Mouse (Mus musculus) neural tube, embryonic 14.5 days (tissue): ENCODE measurements at regions not wholly inside any gene's neighbourhood (a gene's known extent, or its start where the extent isn't known, plus 50 kb on each side); places are given as distances from the start of the nearest gene placed in this dataset.

Source experiments
- ATAC-seq: fragments of 200-750 bp; cut with Nextera tagmentation; 2 replicates; pipeline ENCODE4 v1.8.0; 2017; ENCODE audit warnings: low read depth, mild to moderate bottlenecking, moderate TSS enrichment, moderate library complexity
- H3K27ac ChIP-seq: fragments of 300-500 bp; sonication (generic); 2 replicates; pipeline ENCODE4 v1.5.1; 2014; ENCODE audit warnings: low read depth, mild to moderate bottlenecking, control low read depth, low read length, moderate library complexity, mixed read lengths
- H3K27me3 ChIP-seq: fragments of 300-500 bp; sonication (generic); 2 replicates; pipeline ENCODE4 v1.6.1; 2014; ENCODE audit warnings: low read length; ENCODE audit not compliant: control insufficient read depth, insufficient read depth
- H3K36me3 ChIP-seq: fragments of 300-500 bp; sonication (generic); 2 replicates; pipeline ENCODE4 v1.6.1; 2014; ENCODE audit warnings: low read length, mixed read lengths; ENCODE audit not compliant: control insufficient read depth, insufficient read depth
- H3K4me1 ChIP-seq: fragments of 300-500 bp; sonication (generic); 2 replicates; pipeline ENCODE4 v1.6.1; 2014; ENCODE audit warnings: low read length; ENCODE audit not compliant: control insufficient read depth, insufficient read depth
- H3K4me2 ChIP-seq: fragments of 300-500 bp; sonication (generic); 2 replicates; pipeline ENCODE4 v1.6.1; 2014; ENCODE audit warnings: mild to moderate bottlenecking, low read depth, low read length, control low read depth
- H3K4me3 ChIP-seq: fragments of 300-500 bp; sonication (generic); 2 replicates; pipeline ENCODE4 v1.5.1; 2014; ENCODE audit warnings: low read depth, low read length, control low read depth, mixed read lengths
- H3K9ac ChIP-seq: fragments of 300-500 bp; sonication (generic); replicated peaks from 2 replicates; pipeline ENCODE4 v1.6.1; 2014; ENCODE audit warnings: low read depth, mild to moderate bottlenecking, control low read depth, low read length, mixed read lengths
- H3K9me3 ChIP-seq: fragments of 300-500 bp; sonication (generic); 2 replicates; pipeline ENCODE4 v1.6.1; 2016; ENCODE audit warnings: low read length; ENCODE audit not compliant: control insufficient read depth
- WGBS: fragments of 180-500 bp; shearing (Covaris S2); extraction: QIAGEN DNeasy Blood & Tissue Kit; methylation state at CpG from one replicate; pipeline ENCODE4 v1.1.7; 2014; 5-methylcytosine and 5-hydroxymethylcytosine counted together

GRCm38 (mm10) chr1:168026481-168026880 is 337.4 kb downstream of the Lmx1a start:
- no peak overlapping the region for H3K4me2 ChIP-seq
- H3K9ac ChIP-seq = no peak overlapping the region
- no peak overlapping the region for H3K4me3 ChIP-seq
- 86% methylated on average over 3 of the region's 3 CpGs for WGBS
- H3K27me3 ChIP-seq = no peaks in the 10 kb centered on the region
- no peaks in the 10 kb centered on the region for H3K9me3 ChIP-seq
- no peaks in the 10 kb centered on the region for H3K4me1 ChIP-seq
- H3K27ac ChIP-seq = no peak overlapping the region
- no peak for ATAC-seq
- no peaks in the 10 kb centered on the region for H3K36me3 ChIP-seq

GRCm38 (mm10) chr1:168044765-168045164 is 355.7 kb downstream of the Lmx1a start:
- Histone ChIP-seq H3K4me3 (no peak overlapping the region), H3K4me2 (peak overlapping the region; percentile 38)
- peak; percentile 45; the same call in 1 of the 2 replicates for ATAC-seq

GRCm38 (mm10) chr1:168046347-168046746 is 357.3 kb downstream of the Lmx1a start:
- no peak overlapping the region for H3K9ac ChIP-seq
- peaks cover 23% of the 10 kb centered on the region for H3K4me1 ChIP-seq
- H3K27ac ChIP-seq = peak overlapping the region; percentile 48; the same call in 1 of the 2 replicates
- H3K27me3 ChIP-seq = no peaks in the 10 kb centered on the region
- H3K9me3 ChIP-seq = no peaks in the 10 kb centered on the region
- ATAC-seq = peak; percentile 85
- H3K4me2 ChIP-seq = no peak overlapping the region
- WGBS = 33% methylated on average over 7 of the region's 7 CpGs
- H3K4me3 ChIP-seq = no peak overlapping the region
- H3K36me3 ChIP-seq = no peaks in the 10 kb centered on the region

More at GRCm38 (mm10) chr1:168044765-168045164, 355.7 kb downstream of the Lmx1a start:
- Histone ChIP-seq H3K27ac (peak overlapping the region; percentile 66), H3K9ac (no peak overlapping the region), H3K4me1 (peaks cover 23% of the 10 kb centered on the region), H3K9me3 (no peaks in the 10 kb centered on the region), H3K27me3 (no peaks in the 10 kb centered on the region), H3K36me3 (no peaks in the 10 kb centered on the region)
- 20% methylated on average over 10 of the region's 10 CpGs for WGBS

- H3K4me3 ChIP-seq = no peak overlapping the region
- peak overlapping the region; percentile 28; the same call in 1 of the 2 replicates for H3K27ac ChIP-seq
- H3K9ac ChIP-seq = no peak overlapping the region
- H3K36me3 ChIP-seq = no peaks in the 10 kb centered on the region
- 52% methylated on average over 1 of the region's 1 CpGs for WGBS
- H3K27me3 ChIP-seq = no peaks in the 10 kb centered on the region
- H3K4me2 ChIP-seq = no peak overlapping the region
- H3K9me3 ChIP-seq = no peaks in the 10 kb centered on the region
- H3K4me1 ChIP-seq = peaks cover 23% of the 10 kb centered on the region
- ATAC-seq = peak; percentile 28; the same call in 1 of the 2 replicates
Measured at GRCm38 (mm10) chr1:168046749-168047148, 357.7 kb downstream of the Lmx1a start.

GRCm38 (mm10) chr1:168049965-168050364 is 360.9 kb downstream of the Lmx1a start:
- H3K9ac ChIP-seq = no peak overlapping the region
- peaks cover 18% of the 10 kb centered on the region for H3K4me1 ChIP-seq
- WGBS = 91% methylated on average over 3 of the region's 3 CpGs
- no peak for ATAC-seq
- H3K36me3 ChIP-seq = no peaks in the 10 kb centered on the region
- H3K4me2 ChIP-seq = no peak overlapping the region
- H3K27me3 ChIP-seq = no peaks in the 10 kb centered on the region
- no peaks in the 10 kb centered on the region for H3K9me3 ChIP-seq
- no peak overlapping the region for H3K27ac ChIP-seq
- no peak overlapping the region for H3K4me3 ChIP-seq

- Histone ChIP-seq H3K36me3 (no peaks in the 10 kb centered on the region), H3K4me1 (no peaks in the 10 kb centered on the region), H3K9ac (no peak overlapping the region), H3K4me3 (no peak overlapping the region), H3K4me2 (no peak overlapping the region), H3K9me3 (no peaks in the 10 kb centered on the region), H3K27me3 (no peaks in the 10 kb centered on the region), H3K27ac (no peak overlapping the region)
- WGBS = 5% methylated on average over 7 of the region's 7 CpGs
- ATAC-seq = no peak
Measured at GRCm38 (mm10) chr1:168056479-168056878, 367.4 kb downstream of the Lmx1a start.

GRCm38 (mm10) chr1:168057479-168057878 is 368.4 kb downstream of the Lmx1a start:
- H3K36me3 ChIP-seq = no peaks in the 10 kb centered on the region
- WGBS = 70% methylated on average over 9 of the region's 9 CpGs

GRCm38 (mm10) chr1:168058769-168059168 is 369.7 kb downstream of the Lmx1a start:
- Histone ChIP-seq H3K9me3 (no peaks in the 10 kb centered on the region), H3K4me3 (no peak overlapping the region), H3K9ac (no peak overlapping the region), H3K27ac (no peak overlapping the region), H3K4me2 (no peak overlapping the region), H3K27me3 (no peaks in the 10 kb centered on the region), H3K4me1 (no peaks in the 10 kb centered on the region), H3K36me3 (no peaks in the 10 kb centered on the region)
- 64% methylated on average over 4 of the region's 4 CpGs for WGBS
- ATAC-seq = no peak

More at GRCm38 (mm10) chr1:168057479-168057878, 368.4 kb downstream of the Lmx1a start:
- Histone ChIP-seq H3K4me1 (no peaks in the 10 kb centered on the region), H3K4me3 (no peak overlapping the region), H3K4me2 (no peak overlapping the region), H3K9me3 (no peaks in the 10 kb centered on the region), H3K9ac (no peak overlapping the region), H3K27ac (no peak overlapping the region), H3K27me3 (no peaks in the 10 kb centered on the region)
- no peak for ATAC-seq

- 80% methylated on average over 7 of the region's 7 CpGs for WGBS
- no peak overlapping the region for H3K27ac ChIP-seq
Measured at GRCm38 (mm10) chr1:168064065-168064664, 367.9 kb downstream of the Pbx1 start.

More at GRCm38 (mm10) chr1:168064065-168064664, 367.9 kb downstream of the Pbx1 start:
- H3K4me3 ChIP-seq = no peak overlapping the region
- no peak overlapping the region for H3K9ac ChIP-seq
- no peaks in the 10 kb centered on the region for H3K27me3 ChIP-seq
- peaks cover 9% of the 10 kb centered on the region; the same call in 1 of the 2 replicates for H3K4me1 ChIP-seq
- no peak for ATAC-seq
- H3K9me3 ChIP-seq = no peaks in the 10 kb centered on the region
- no peaks in the 10 kb centered on the region for H3K36me3 ChIP-seq
- no peak overlapping the region for H3K4me2 ChIP-seq
